Mouse (Mus musculus) liver, postnatal 0 days (tissue): ENCODE results near the gene Msantd3.
A peak's percentile ranks its signal among the peaks of the same experiment; 100 is the strongest.

ENCODE experiments used
- CTCF ChIP-seq: sonication (generic); IDR thresholded peaks from 2 replicates; pipeline ENCODE4 v1.5.1; 2016; ENCODE audit warnings: antibody characterized with exemption, low read depth
- EP300 ChIP-seq: IDR thresholded peaks from 2 replicates; pipeline ENCODE4 v1.6.1; 2016; ENCODE audit warnings: antibody characterized with exemption, low read depth, mild to moderate bottlenecking

DNA sequence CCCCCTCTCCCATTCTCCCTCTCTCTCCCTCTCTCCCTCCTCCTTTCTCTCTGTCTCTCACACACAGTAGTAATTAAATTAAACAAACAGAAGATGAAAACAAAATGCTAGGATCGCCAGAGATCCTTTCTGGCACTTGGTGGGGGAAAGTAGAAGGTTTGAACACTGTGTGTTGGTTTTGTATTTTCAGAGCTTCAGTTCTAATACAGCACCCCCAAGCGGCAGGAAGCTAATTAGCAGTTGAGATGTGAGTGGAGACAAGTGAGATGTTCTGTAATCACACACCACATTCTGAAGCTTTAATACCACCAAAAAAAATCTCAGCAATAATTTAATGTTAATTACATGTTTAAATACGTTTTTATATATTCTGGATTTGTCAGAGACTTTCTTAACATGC lies 16.0 kb downstream of the Msantd3 start:
- TF ChIP-seq CTCF (peak; percentile 62), EP300 (no peak)
